Mouse (Mus musculus): ENCODE data around the gene Ifna1. TPM values are rescaled to one million over a fixed set of nuclear protein-coding genes. Genes with fewer than 3 reads are reported as not detected.
"Not testable (repeated sequence)": the region's sequence is repeated elsewhere in the genome, so short reads cannot be mapped to it uniquely, and the experiment has no call there.

Gene Ifna1
- total and polyA plus RNA-seq, 3 experiments = not detected

DNA sequence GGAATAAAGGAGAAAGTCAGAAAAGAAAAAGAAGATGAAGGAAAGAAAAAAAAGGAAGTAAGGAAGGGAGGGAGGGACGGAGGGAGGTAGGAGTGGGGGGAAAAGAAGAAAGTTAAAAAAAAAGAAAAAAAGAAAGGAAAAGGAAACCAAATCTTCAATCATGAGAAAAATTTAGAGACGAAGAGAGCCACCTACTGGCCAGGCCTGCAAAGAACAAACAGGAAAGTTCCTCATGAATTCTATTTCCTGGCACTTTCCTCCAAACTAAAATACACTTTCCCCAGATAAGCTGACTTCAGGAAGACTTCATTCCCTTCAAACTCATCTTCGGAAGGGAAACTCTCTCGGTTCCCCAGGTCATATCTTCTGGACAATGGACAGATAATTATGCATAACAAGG lies 19.4 kb upstream of the Ifna1 start:
- Histone ChIP-seq H3K9ac (ENCODE audit: insufficient read depth, low read depth) (no peak overlapping the region), H3K4me3 (replicated peaks in 1 of 3; ENCODE audit: low read depth in 2 of 3, low read length in 2 of 3, poor library complexity in 1 of 3) (no peak overlapping the region), H3K4me1 (ENCODE audit: control insufficient read depth in 1 of 2, insufficient read depth in 2 of 2) (no peaks in the 10 kb centered on the region; a peak in 1 of 4 replicates), H3K36me3 (replicated peaks in 1 of 2; ENCODE audit: control insufficient read depth in 1 of 2, insufficient read depth in 1 of 2, low read length in 1 of 2) (no peaks in the 10 kb centered on the region), H3K79me2 (replicated peaks; ENCODE audit: control insufficient read depth, extremely low read depth, insufficient read depth, poor library complexity, severe bottlenecking) (no peaks in the 10 kb centered on the region), H3K27ac (ENCODE audit: insufficient read depth, low read depth) (no peak overlapping the region), H3K4me2 (ENCODE audit: insufficient read depth, low read depth, poor library complexity, severe bottlenecking) (no peak overlapping the region), H3K27me3 (replicated peaks) (peaks cover 22% of the 10 kb centered on the region), H3K9me3 (replicated peaks; ENCODE audit: low read length) (peaks cover 9% of the 10 kb centered on the region)
- dilution Hi-C loops (cut with MboI; ENCODE audit: extremely low pct_ligation_motif_present, extremely low pct_unique_long_range_greater_than_20kb, low sequenced_read_pairs) = no loop called here
- in situ Hi-C loops (cut with MboI; ENCODE audit: low pct_ligation_motif_present, low pct_unique_long_range_greater_than_20kb, low sequenced_read_pairs) = no loop called here
- TF ChIP-seq SIN3A (IDR thresholded peaks at IDR 0.05; ENCODE audit: low read length) (no peak), SMC3 (IDR thresholded peaks at IDR 0.05; ENCODE audit: low read depth, low read length) (peak; percentile 22; the same call in 1 of the 2 replicates), EP300 (IDR thresholded peaks at IDR 0.05; ENCODE audit: low read length) (no peak), ZNF384 (IDR thresholded peaks at IDR 0.05; ENCODE audit: low read depth, low read length) (peak; percentile 80), MEF2A (IDR thresholded peaks at IDR 0.05; ENCODE audit: borderline replicate concordance, low read depth, low read length) (no peak), USF1 (IDR thresholded peaks at IDR 0.05; ENCODE audit: low read depth, low read length) (no peak), CTCF (conservative IDR thresholded peaks at IDR 0.05 in 1 of 2, IDR thresholded peaks at IDR 0.05 in 1 of 2; ENCODE audit: low read depth in 2 of 2, low read length in 2 of 2) (peak in 1 of 2 experiments; percentile 70; a peak in 3 of 4 replicates), ETS1 (conservative IDR thresholded peaks at IDR 0.05; ENCODE audit: low read depth, low read length) (no peak), RAD21 (IDR thresholded peaks at IDR 0.05; ENCODE audit: low read depth, low read length) (peak; percentile 36), ZC3H11A (IDR thresholded peaks at IDR 0.05; ENCODE audit: low read depth, low read length) (no peak)
- peak; percentile 11 for DNase-seq (ENCODE audit: extremely low read depth)

DNA sequence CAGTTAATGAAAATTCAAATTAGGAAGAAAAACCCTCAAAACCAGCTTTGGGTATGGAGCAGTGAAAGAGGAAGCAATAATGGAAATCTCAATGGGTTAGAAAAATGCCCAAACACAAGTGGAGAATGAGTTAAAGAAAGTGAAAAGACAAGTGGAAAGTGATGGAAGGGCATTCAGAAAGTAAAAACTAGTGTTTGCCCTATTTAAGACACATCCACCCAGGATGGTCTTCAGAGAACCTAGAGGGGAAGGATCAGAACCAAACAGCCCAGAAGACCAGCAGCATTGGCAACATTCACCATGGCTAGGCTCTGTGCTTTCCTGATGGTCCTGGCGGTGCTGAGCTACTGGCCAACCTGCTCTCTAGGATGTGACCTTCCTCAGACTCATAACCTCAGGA lies 14.7 kb upstream of the Ifna1 start, which contains the start of gene Ifna5:
Gene Ifna5 (plus strand): TSS at position 301 of the 400 bp plus-strand sequence.
- DNase-seq (ENCODE audit: extremely low read depth); H3K79me2 ChIP-seq (replicated peaks; ENCODE audit: control insufficient read depth, extremely low read depth, insufficient read depth, poor library complexity, severe bottlenecking); H3K36me3 ChIP-seq (replicated peaks in 1 of 2; ENCODE audit: control insufficient read depth in 1 of 2, insufficient read depth in 1 of 2, low read length in 1 of 2); H3K9me3 ChIP-seq (replicated peaks; ENCODE audit: low read length); H3K4me1 ChIP-seq (ENCODE audit: control insufficient read depth in 1 of 2, insufficient read depth in 2 of 2); H3K27ac ChIP-seq (ENCODE audit: insufficient read depth, low read depth); dilution Hi-C loops (cut with MboI; ENCODE audit: extremely low pct_ligation_motif_present, extremely low pct_unique_long_range_greater_than_20kb, low sequenced_read_pairs); H3K4me2 ChIP-seq (ENCODE audit: insufficient read depth, low read depth, poor library complexity, severe bottlenecking); H3K9ac ChIP-seq (ENCODE audit: insufficient read depth, low read depth); in situ Hi-C loops (cut with MboI; ENCODE audit: low pct_ligation_motif_present, low pct_unique_long_range_greater_than_20kb, low sequenced_read_pairs); H3K4me3 ChIP-seq (replicated peaks in 1 of 3; ENCODE audit: low read depth in 2 of 3, low read length in 2 of 3, poor library complexity in 1 of 3): not testable (repeated sequence)
- H3K27me3 ChIP-seq (replicated peaks) = peaks cover 32% of the 10 kb centered on the region

DNA sequence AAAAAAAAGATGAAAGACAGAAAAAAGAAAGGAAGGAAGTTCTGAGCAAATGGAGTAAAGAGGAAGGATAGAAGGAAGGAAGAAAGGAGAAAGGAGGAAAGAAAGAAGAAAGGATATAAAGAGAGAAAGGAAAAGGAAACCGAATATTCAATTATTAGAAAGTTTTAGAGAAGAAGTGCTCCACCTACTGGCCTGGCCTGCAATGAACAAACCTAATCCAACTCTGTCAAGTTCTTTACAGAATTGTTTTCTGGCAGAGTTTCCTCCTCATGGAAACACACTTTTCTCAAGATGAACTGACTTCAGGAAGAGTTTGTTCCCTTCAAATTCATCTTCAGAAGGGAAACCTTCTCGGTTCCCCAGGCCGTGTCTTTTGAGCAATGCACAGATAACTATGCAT lies 11.1 kb upstream of the Ifna1 start:
- Histone ChIP-seq H3K4me3 (replicated peaks in 1 of 3; ENCODE audit: low read depth in 2 of 3, low read length in 2 of 3, poor library complexity in 1 of 3) (no peak overlapping the region), H3K9me3 (replicated peaks; ENCODE audit: low read length) (no peaks in the 10 kb centered on the region), H3K27me3 (replicated peaks) (peaks cover 49% of the 10 kb centered on the region), H3K27ac (ENCODE audit: insufficient read depth, low read depth) (no peak overlapping the region), H3K4me1 (ENCODE audit: control insufficient read depth in 1 of 2, insufficient read depth in 2 of 2) (peaks cover 5 to 10% of the 10 kb centered on the region in 2 experiments; a peak in 3 of 4 replicates), H3K4me2 (ENCODE audit: insufficient read depth, low read depth, poor library complexity, severe bottlenecking) (no peak overlapping the region), H3K9ac (ENCODE audit: insufficient read depth, low read depth) (no peak overlapping the region), H3K79me2 (replicated peaks; ENCODE audit: control insufficient read depth, extremely low read depth, insufficient read depth, poor library complexity, severe bottlenecking) (no peaks in the 10 kb centered on the region), H3K36me3 (replicated peaks in 1 of 2; ENCODE audit: control insufficient read depth in 1 of 2, insufficient read depth in 1 of 2, low read length in 1 of 2) (no peaks in the 10 kb centered on the region)
- in situ Hi-C loops (cut with MboI; ENCODE audit: low pct_ligation_motif_present, low pct_unique_long_range_greater_than_20kb, low sequenced_read_pairs) (no loop called here), dilution Hi-C loops (cut with MboI; ENCODE audit: extremely low pct_ligation_motif_present, extremely low pct_unique_long_range_greater_than_20kb, low sequenced_read_pairs) (no loop called here)
- peak; percentile 15 for DNase-seq (ENCODE audit: extremely low read depth)
- TF ChIP-seq MYC (IDR thresholded peaks at IDR 0.05; ENCODE audit: low read depth, low read length) = no peak
- no peak for TF ChIP-seq USF1 (IDR thresholded peaks at IDR 0.05; ENCODE audit: low read depth, low read length)
- no peak for TF ChIP-seq JUN (IDR thresholded peaks at IDR 0.05; ENCODE audit: insufficient read depth, low read depth, low read length)
- no peak for TF ChIP-seq JUND (conservative IDR thresholded peaks at IDR 0.05; ENCODE audit: low read depth, low read length)
- peak; percentile 53 to 74; a peak in 3 of 4 replicates for TF ChIP-seq CTCF (conservative IDR thresholded peaks at IDR 0.05 in 1 of 2, IDR thresholded peaks at IDR 0.05 in 1 of 2; ENCODE audit: low read depth in 2 of 2, low read length in 2 of 2)
- TF ChIP-seq MAX (IDR thresholded peaks at IDR 0.05; ENCODE audit: low read length) = no peak
- TF ChIP-seq RCOR1 (conservative IDR thresholded peaks at IDR 0.05; ENCODE audit: low read depth, low read length) = no peak
- no peak for TF ChIP-seq TBP (conservative IDR thresholded peaks at IDR 0.05; ENCODE audit: low read depth, low read length)
- no peak for TF ChIP-seq ELF1 (IDR thresholded peaks at IDR 0.05; ENCODE audit: low read depth, low read length)
- TF ChIP-seq ZNF384 (IDR thresholded peaks at IDR 0.05; ENCODE audit: low read depth, low read length) = no peak
- TF ChIP-seq CHD1 (IDR thresholded peaks at IDR 0.05; ENCODE audit: low read depth, low read length) = no peak
- no peak for TF ChIP-seq MEF2A (IDR thresholded peaks at IDR 0.05; ENCODE audit: borderline replicate concordance, low read depth, low read length)
- TF ChIP-seq NRF1 (IDR thresholded peaks at IDR 0.05; ENCODE audit: low read depth, low read length) = no peak
- TF ChIP-seq SMC3 (IDR thresholded peaks at IDR 0.05; ENCODE audit: low read depth, low read length) = peak; percentile 14; the same call in 1 of the 2 replicates
- TF ChIP-seq POLR2AphosphoS2 (IDR thresholded peaks at IDR 0.05; ENCODE audit: low read depth, low read length) = no peak
- peak; percentile 14 for TF ChIP-seq RAD21 (IDR thresholded peaks at IDR 0.05; ENCODE audit: low read depth, low read length)
- no peak for TF ChIP-seq CHD2 (IDR thresholded peaks at IDR 0.05; ENCODE audit: low read length)
- no peak for TF ChIP-seq ETS1 (conservative IDR thresholded peaks at IDR 0.05; ENCODE audit: low read depth, low read length)
- no peak for TF ChIP-seq ZMIZ1 (IDR thresholded peaks at IDR 0.05; ENCODE audit: low read depth, low read length)
- TF ChIP-seq NELFE (IDR thresholded peaks at IDR 0.05; ENCODE audit: low read depth, low read length) = no peak
- TF ChIP-seq ZC3H11A (IDR thresholded peaks at IDR 0.05; ENCODE audit: low read depth, low read length) = no peak
- no peak for TF ChIP-seq KAT2A (IDR thresholded peaks at IDR 0.05; ENCODE audit: insufficient replicate concordance, low read length)

Data from CH12.LX (cell line).